Mouse (Mus musculus): Measurements from ENCODE around the gene Fam83c. TPM values are rescaled to one million over a fixed set of nuclear protein-coding genes. Genes with fewer than 3 reads are reported as not detected.

The Fam83c gene
- polyA plus RNA-seq, 1 experiment from 2014 or later, result 0.27 TPM

- Histone ChIP-seq H3K4me2 (ENCODE audit: low read depth) (no peak overlapping the region), H3K9ac (ENCODE audit: low read length) (no peak overlapping the region)
- no peak for ATAC-seq (ENCODE audit: insufficient read depth, low FRiP score, low TSS enrichment)
These were observed 57.0 kb downstream of the Fam83c start for GRCm38 (mm10) chr2:155777688-155777985.

More at GRCm38 (mm10) chr2:155777688-155777985, 57.0 kb downstream of the Fam83c start:
- no peak for DNase-seq (ENCODE audit: low spot score)
- no peak overlapping the region for H3K27ac ChIP-seq (ENCODE audit: low read depth, low read length)
- no peak overlapping the region for H3K4me3 ChIP-seq (ENCODE audit: low read depth, low read length)
- WGBS, result 80% methylated on average over 4 of the region's 4 CpGs
- H3K9me3 ChIP-seq (ENCODE audit: control insufficient read depth, low read length), result no peaks in the 10 kb centered on the region
- H3K27me3 ChIP-seq (ENCODE audit: control insufficient read depth, insufficient read depth, low read length), result peaks cover 20% of the 10 kb centered on the region
- peaks cover 5% of the 10 kb centered on the region; the same call in 1 of the 2 replicates for H3K4me1 ChIP-seq (ENCODE audit: control insufficient read depth, insufficient read depth, low read length)
- H3K36me3 ChIP-seq (ENCODE audit: control insufficient read depth, insufficient read depth, low read length), result no peaks in the 10 kb centered on the region

Other genes starting within 250 kb of the Fam83c start
- 15.5 and 15.7 TPM in 2 replicates for gene Gss, start 242.0 kb downstream of the Fam83c start, polyA plus RNA-seq (2014; fragmentation: Nextera tagmentation; extraction: Ambion mirVana)
- 1.5 and 1.8 TPM in 2 replicates for gene Myh7b, start 223.6 kb downstream of the Fam83c start, polyA plus RNA-seq (2014; fragmentation: Nextera tagmentation; extraction: Ambion mirVana)
- gene Trpc4ap, start 142.5 kb downstream of the Fam83c start, polyA plus RNA-seq (2014; fragmentation: Nextera tagmentation; extraction: Ambion mirVana), result 155 and 166 TPM in 2 replicates
- gene Edem2, start 105.4 kb downstream of the Fam83c start, polyA plus RNA-seq (2014; fragmentation: Nextera tagmentation; extraction: Ambion mirVana), result 33.1 and 36.0 TPM in 2 replicates
- gene Gm17581, start 99.0 kb downstream of the Fam83c start, polyA plus RNA-seq (2014; fragmentation: Nextera tagmentation; extraction: Ambion mirVana), result not detected in 2 replicates
- 2.6 and 2.8 TPM in 2 replicates for gene Procr, start 83.7 kb downstream of the Fam83c start, polyA plus RNA-seq (2014; fragmentation: Nextera tagmentation; extraction: Ambion mirVana)
- gene Mmp24, start 59.5 kb downstream of the Fam83c start, polyA plus RNA-seq (2014; fragmentation: Nextera tagmentation; extraction: Ambion mirVana), result 4.3 and 5.7 TPM in 2 replicates
- 11.1 and 12.2 TPM in 2 replicates for gene BC029722, start 15.4 kb downstream of the Fam83c start, polyA plus RNA-seq (2014; fragmentation: Nextera tagmentation; extraction: Ambion mirVana)
- gene Eif6, start 7.9 kb downstream of the Fam83c start, polyA plus RNA-seq (2014; fragmentation: Nextera tagmentation; extraction: Ambion mirVana), result 199 TPM in 2 replicates
- 84.7 and 88.6 TPM in 2 replicates for gene Uqcc1, start 95.5 kb upstream of the Fam83c start, polyA plus RNA-seq (2014; fragmentation: Nextera tagmentation; extraction: Ambion mirVana)
- gene Gm15557, start 105.9 kb upstream of the Fam83c start, polyA plus RNA-seq (2014; fragmentation: Nextera tagmentation; extraction: Ambion mirVana), result not detected in 2 replicates
- gene Gdf5, start 110.5 kb upstream of the Fam83c start, polyA plus RNA-seq (2014; fragmentation: Nextera tagmentation; extraction: Ambion mirVana), result 1.1 and 1.7 TPM in 2 replicates
- gene Cep250, start 121.6 kb upstream of the Fam83c start, polyA plus RNA-seq (2014; fragmentation: Nextera tagmentation; extraction: Ambion mirVana), result 13.7 and 16.8 TPM in 2 replicates
- gene 6430550D23Rik, start 173.1 kb upstream of the Fam83c start, polyA plus RNA-seq (2014; fragmentation: Nextera tagmentation; extraction: Ambion mirVana), result 0.86 and 2.2 TPM in 2 replicates
- gene Ergic3, start 173.2 kb upstream of the Fam83c start, polyA plus RNA-seq (2014; fragmentation: Nextera tagmentation; extraction: Ambion mirVana), result 224 and 226 TPM in 2 replicates
- not detected in 2 replicates for gene Fer1l4, start 218.1 kb upstream of the Fam83c start, polyA plus RNA-seq (2014; fragmentation: Nextera tagmentation; extraction: Ambion mirVana)
- 4.7 and 5.5 TPM in 2 replicates for gene Spag4, start 230.3 kb upstream of the Fam83c start, polyA plus RNA-seq (2014; fragmentation: Nextera tagmentation; extraction: Ambion mirVana)